Mouse (Mus musculus) CH12.LX (cell line): ENCODE measurements around the gene Ficd.

Source experiments
- CTCF ChIP-seq, 2 experiments: IDR thresholded peaks in 1 of 2; conservative IDR thresholded peaks in 1 of 2; 2 replicates each; pipeline ENCODE4 v1.5.1; 2011 to 2012; ENCODE audit warnings: low read depth in 2 of 2, low read length in 2 of 2, improper control_type of control experiment in 1 of 2, inconsistent platforms in 1 of 2, mild to moderate bottlenecking in 1 of 2, moderate library complexity in 1 of 2
- NELFE ChIP-seq: IDR thresholded peaks from 2 replicates; pipeline ENCODE4 v1.6.1; 2011; ENCODE audit warnings: low read depth, low read length, improper control_type of control experiment
- TBP ChIP-seq: conservative IDR thresholded peaks from 2 replicates; pipeline ENCODE4 v1.6.1; 2011; ENCODE audit warnings: low read depth, low read length, improper control_type of control experiment

DNA sequence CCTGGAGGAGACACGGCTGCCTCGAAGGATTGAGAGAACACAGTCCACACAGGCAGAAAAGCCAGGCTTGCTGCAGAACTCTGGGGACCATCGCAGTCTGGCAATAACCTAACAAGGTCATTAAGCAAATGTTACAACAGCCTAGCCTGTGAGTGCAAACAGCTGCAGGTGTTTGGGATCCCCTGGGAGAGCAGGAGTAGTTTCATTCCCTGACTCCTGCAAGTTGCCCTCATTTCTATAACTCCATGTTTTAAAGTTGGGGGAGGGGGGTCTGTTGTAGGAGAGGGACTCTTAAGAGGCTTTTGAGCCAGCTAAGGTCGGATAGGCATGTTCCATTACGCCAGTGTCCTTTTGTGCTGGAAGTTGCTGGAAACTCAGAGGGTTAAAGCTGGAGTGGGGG, 41.2 kb upstream of the Ficd start:
- no peak for TF ChIP-seq CTCF (conservative IDR thresholded peaks at IDR 0.05 in 1 of 2, IDR thresholded peaks at IDR 0.05 in 1 of 2; ENCODE audit: low read depth in 2 of 2, low read length in 2 of 2)
- no peak for TF ChIP-seq TBP
- TF ChIP-seq NELFE = no peak
